35 mouse cellular contexts compared by ENCODE assay signal in genomic region chr6:43196781-43197180, GRCm38 (mm10). TPM values are rescaled to one million over a fixed set of nuclear protein-coding genes. Genes with fewer than 3 reads are reported as not detected.
DNase-seq lines count a peak whose midpoint lies in the region; ATAC-seq and TF ChIP-seq lines count a peak whose summit lies in the region.
"Had no signal": no experiment of that assay in that cellular context is flagged by ENCODE, and none has a peak within 500 bp of the region (broad histone marks: within the 10 kb centered on the region; RNA-seq: fewer than 3 reads in every experiment).

Gene Olfr435 (plus strand): TSS chr6:43197146.

- intact Hi-C loops in heart, postnatal 14 days (cut with DNase I), result no loop called here

- TF ChIP-seq EP300 in lung, postnatal 0 days (IDR thresholded peaks at IDR 0.05), result no peak

- no peaks in the 10 kb centered on the region for H3K4me1 ChIP-seq in lung, embryonic 14.5 days (ENCODE audit: insufficient read depth)
- no peaks in the 10 kb centered on the region for H3K4me1 ChIP-seq in lung, postnatal 0 days (ENCODE audit: insufficient read depth, low read depth, low read length)
- no peaks in the 10 kb centered on the region for H3K4me1 ChIP-seq in midbrain, postnatal 0 days (ENCODE audit: insufficient read depth, low read length)
- H3K4me1 ChIP-seq in midbrain, embryonic 14.5 days (ENCODE audit: control insufficient read depth, insufficient read depth, low read length), result no peaks in the 10 kb centered on the region
- H3K4me1 ChIP-seq: embryonic facial prominence, embryonic 10.5 days; embryonic facial prominence, embryonic 13.5 days; forebrain, embryonic 12.5 days; heart, embryonic 12.5 days; heart, embryonic 15.5 days; intestine, embryonic 15.5 days had no signal

- H3K27ac ChIP-seq in lung, embryonic 14.5 days (ENCODE audit: low read depth), result no peak within 1 kb of the TSS
- H3K27ac ChIP-seq in lung, postnatal 0 days (ENCODE audit: low read length), result no peak within 1 kb of the TSS
- no peak within 1 kb of the TSS for H3K27ac ChIP-seq in midbrain, postnatal 0 days (ENCODE audit: low read depth, low read length)
- no peak within 1 kb of the TSS for H3K27ac ChIP-seq in midbrain, embryonic 14.5 days (replicated peaks; ENCODE audit: low read depth, low read length)
- H3K27ac ChIP-seq: embryonic facial prominence, embryonic 10.5 days; embryonic facial prominence, embryonic 13.5 days; forebrain, embryonic 12.5 days; heart, embryonic 15.5 days; hindbrain, embryonic 14.5 days; intestine, embryonic 15.5 days had no signal

- no peak within 1 kb of the TSS for H3K4me3 ChIP-seq in lung, embryonic 14.5 days (ENCODE audit: low read depth, low read length)
- H3K4me3 ChIP-seq in lung, postnatal 0 days (ENCODE audit: low read depth, low read length), result no peak within 1 kb of the TSS
- H3K4me3 ChIP-seq in midbrain, postnatal 0 days (ENCODE audit: low read depth, low read length), result no peak within 1 kb of the TSS
- H3K4me3 ChIP-seq in midbrain, embryonic 14.5 days (replicated peaks; ENCODE audit: low read depth, low read length), result no peak within 1 kb of the TSS
- H3K4me3 ChIP-seq: embryonic facial prominence, embryonic 10.5 days; embryonic facial prominence, embryonic 13.5 days; erythroblast, embryonic 14.5 days; forebrain, embryonic 12.5 days; heart, embryonic 12.5 days; heart, embryonic 15.5 days; intestine, embryonic 15.5 days had no signal

- peak; percentile 19 for DNase-seq in lung, embryonic 14.5 days
- DNase-seq in lung, postnatal 0 days (ENCODE audit: low spot score), result no peak
- peak; percentile 24 for DNase-seq in midbrain, postnatal 0 days (ENCODE audit: low spot score)
- DNase-seq in midbrain, embryonic 14.5 days, result no peak
- peak; percentile 70 for DNase-seq in Muller cell, postnatal 12 days (ENCODE audit: inconsistent ontology term)
- DNase-seq in heart, postnatal 14 days, result no peak
- DNase-seq in adrenal gland, postnatal 25 days, result no peak
- DNase-seq: adrenal gland, adult 8-10 months; adrenal gland, postnatal 36 days; cerebellum, adult 11 months; cerebellum, adult 2 months; cerebellum, adult 9-11 months; cerebellum, postnatal 25 days; embryo, embryonic 11 days; gastrocnemius, postnatal 25 days; heart, adult 18-20 months; heart, postnatal 4 days; kidney, adult 11 months had no signal

- H3K4me2 ChIP-seq in lung, embryonic 14.5 days, result no peak within 1 kb of the TSS
- no peak within 1 kb of the TSS for H3K4me2 ChIP-seq in lung, postnatal 0 days (replicated peaks; ENCODE audit: low read depth, low read length)
- no peak within 1 kb of the TSS for H3K4me2 ChIP-seq in midbrain, postnatal 0 days (ENCODE audit: low read depth, low read length, poor library complexity, severe bottlenecking)
- H3K4me2 ChIP-seq in midbrain, embryonic 14.5 days (ENCODE audit: low read length), result no peak within 1 kb of the TSS
- H3K4me2 ChIP-seq: embryonic facial prominence, embryonic 13.5 days; forebrain, embryonic 12.5 days; heart, embryonic 12.5 days; heart, embryonic 15.5 days; hindbrain, embryonic 14.5 days; intestine, embryonic 15.5 days had no signal

- H3K36me3 ChIP-seq in lung, embryonic 14.5 days (ENCODE audit: insufficient read depth), result no peaks in the 10 kb centered on the region
- H3K36me3 ChIP-seq in lung, postnatal 0 days (ENCODE audit: insufficient read depth, low read length), result no peaks in the 10 kb centered on the region
- H3K36me3 ChIP-seq in midbrain, postnatal 0 days (ENCODE audit: insufficient read depth, low read length), result no peaks in the 10 kb centered on the region
- no peaks in the 10 kb centered on the region for H3K36me3 ChIP-seq in midbrain, embryonic 14.5 days (ENCODE audit: control insufficient read depth, insufficient read depth, low read length)
- H3K36me3 ChIP-seq: embryonic facial prominence, embryonic 10.5 days; embryonic facial prominence, embryonic 13.5 days; forebrain, embryonic 12.5 days; G1E; heart, embryonic 12.5 days; heart, embryonic 15.5 days; intestine, embryonic 15.5 days had no signal

- no peaks in the 10 kb centered on the region for H3K27me3 ChIP-seq in lung, embryonic 14.5 days (ENCODE audit: insufficient read depth, low read length)
- H3K27me3 ChIP-seq in lung, postnatal 0 days (replicated peaks; ENCODE audit: insufficient read depth, low read length), result no peaks in the 10 kb centered on the region
- no peaks in the 10 kb centered on the region for H3K27me3 ChIP-seq in midbrain, postnatal 0 days (ENCODE audit: insufficient read depth, low read length)
- H3K27me3 ChIP-seq in midbrain, embryonic 14.5 days (ENCODE audit: control insufficient read depth, insufficient read depth, low read length), result no peaks in the 10 kb centered on the region
- H3K27me3 ChIP-seq: CH12.LX; embryonic facial prominence, embryonic 13.5 days; forebrain, embryonic 12.5 days; heart, embryonic 12.5 days; heart, embryonic 15.5 days; intestine, embryonic 15.5 days had no signal

- ATAC-seq in lung, embryonic 14.5 days (ENCODE audit: insufficient read depth), result no peak
- no peak for ATAC-seq in lung, postnatal 0 days
- no peak for ATAC-seq in midbrain, postnatal 0 days (ENCODE audit: low FRiP score)
- no peak for ATAC-seq in midbrain, embryonic 14.5 days (ENCODE audit: low FRiP score, low TSS enrichment)
- ATAC-seq: forebrain, embryonic 16.5 days; intestine, embryonic 15.5 days had no signal

- no peak within 1 kb of the TSS for H3K9ac ChIP-seq in lung, embryonic 14.5 days
- H3K9ac ChIP-seq in lung, postnatal 0 days (replicated peaks; ENCODE audit: low read depth), result no peak within 1 kb of the TSS
- H3K9ac ChIP-seq in midbrain, postnatal 0 days (replicated peaks; ENCODE audit: low read length, poor library complexity, severe bottlenecking), result no peak within 1 kb of the TSS
- H3K9ac ChIP-seq in midbrain, embryonic 14.5 days (replicated peaks; ENCODE audit: low read length), result no peak within 1 kb of the TSS
- H3K9ac ChIP-seq: embryonic facial prominence, embryonic 13.5 days; forebrain, embryonic 12.5 days; heart, embryonic 12.5 days; heart, embryonic 15.5 days; hindbrain, embryonic 14.5 days; intestine, embryonic 15.5 days had no signal

- H3K9me3 ChIP-seq in lung, embryonic 14.5 days (ENCODE audit: low read depth, low read length), result no peaks in the 10 kb centered on the region
- H3K9me3 ChIP-seq in lung, postnatal 0 days (ENCODE audit: low read length), result no peaks in the 10 kb centered on the region
- H3K9me3 ChIP-seq in midbrain, postnatal 0 days (ENCODE audit: low read length), result no peaks in the 10 kb centered on the region
- no peaks in the 10 kb centered on the region for H3K9me3 ChIP-seq in midbrain, embryonic 14.5 days (ENCODE audit: control insufficient read depth, low read length)
- H3K9me3 ChIP-seq: embryonic facial prominence, embryonic 10.5 days; embryonic facial prominence, embryonic 13.5 days; forebrain, embryonic 12.5 days; G1E; heart, embryonic 12.5 days; heart, embryonic 15.5 days; intestine, embryonic 15.5 days had no signal

- TF ChIP-seq CTCF in lung, embryonic 14.5 days (IDR thresholded peaks at IDR 0.05; ENCODE audit: low read depth), result no peak
- no peak for TF ChIP-seq CTCF in lung, postnatal 0 days (IDR thresholded peaks at IDR 0.05)
- no peak for TF ChIP-seq CTCF in midbrain, postnatal 0 days (IDR thresholded peaks at IDR 0.05)

RNA-seq across cellular contexts. Expression of gene Olfr435, which starts in this region (rescaled TPM):
- polyA plus RNA-seq in lung, embryonic 14.5 days (2014; fragmentation: Nextera tagmentation; extraction: Ambion mirVana), result not detected in 2 replicates
- not detected in 2 replicates for polyA plus RNA-seq in lung, postnatal 0 days (2015; fragmentation: Nextera tagmentation; extraction: Ambion mirVana)
- not detected in 2 replicates for total RNA-seq in midbrain, postnatal 0 days (2014; rRNA removed)
- not detected in 2 replicates for polyA plus RNA-seq in midbrain, postnatal 0 days (2015; fragmentation: Nextera tagmentation; extraction: Ambion mirVana)
- not detected in 2 replicates for polyA plus RNA-seq in midbrain, embryonic 14.5 days (2014; fragmentation: Nextera tagmentation; extraction: Ambion mirVana)
- not detected for total RNA-seq in heart, postnatal 14 days (2021)
- total RNA-seq in adrenal gland, postnatal 25 days (2021), result not detected in 2 replicates
- total RNA-seq: adrenal gland, adult 8-10 months; adrenal gland, postnatal 36 days; CH12.LX; common myeloid progenitor, adult 5-6 weeks; gastrocnemius, adult 8-10 months; gastrocnemius, postnatal 25 days; heart, adult 18-20 months; heart, postnatal 10 days; heart, postnatal 4 days had no signal
- polyA plus RNA-seq: cerebellum, adult 2 months; embryonic facial prominence, embryonic 10.5 days; embryonic facial prominence, embryonic 13.5 days; erythroblast, embryonic 14.5 days; forebrain, embryonic 12.5 days; forebrain, embryonic 16.5 days; frontal cortex, adult 2 months; G1E; gonadal fat pad, adult 2 months; heart, embryonic 12.5 days; heart, embryonic 15.5 days; hindbrain, embryonic 11.5 days; hindbrain, embryonic 14.5 days; intestine, embryonic 15.5 days had no signal

Comparison
In these comparisons a context has a peak if more than half of its experiments do, and no peak if none do; other contexts are left out.
1. Peak in DNase-seq in lung, embryonic 14.5 days; RNA of the gene not detected or under 1 TPM.
2. Peak in DNase-seq in midbrain, postnatal 0 days; RNA of the gene not detected or under 1 TPM.